Mouse (Mus musculus) brain, embryonic 18.5 days (tissue): Measurements from ENCODE around the gene 4931423N10Rik.
"Not testable (repeated sequence)": the region's sequence is repeated elsewhere in the genome, so short reads cannot be mapped to it uniquely, and the experiment has no call there.

Experiments
- DNase-seq: peaks from one replicate; pipeline ENCODE4 v3.0.0-alpha.2; 2012; ENCODE audit warnings: low read depth, low spot score

4931423N10Rik gene

DNA sequence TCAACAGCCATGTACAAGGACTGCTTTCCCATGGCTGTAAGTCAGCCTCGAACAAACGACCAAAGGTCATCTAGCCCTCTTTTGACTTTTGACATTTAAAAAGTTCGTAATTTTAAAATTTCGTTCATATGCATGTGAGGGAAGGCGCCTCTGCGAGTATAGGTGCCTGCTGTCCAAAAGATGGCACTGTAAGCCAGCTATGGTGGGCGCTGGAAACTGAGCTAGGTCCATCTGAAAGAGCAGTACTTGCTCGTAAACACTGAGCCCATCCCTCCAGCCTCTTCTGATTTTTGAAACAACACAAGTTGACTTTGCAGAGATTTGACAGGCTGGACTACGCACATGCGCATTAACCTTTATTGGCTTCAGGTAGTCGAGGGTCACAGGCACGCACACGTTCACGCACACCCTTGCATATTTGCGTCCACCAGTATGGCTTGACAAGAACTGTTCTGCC is at the start of gene 4931423N10Rik:
Gene 4931423N10Rik, plus strand, starts transcription at position 407 of the 457 bp plus-strand sequence.
- no peak for DNase-seq

DNA sequence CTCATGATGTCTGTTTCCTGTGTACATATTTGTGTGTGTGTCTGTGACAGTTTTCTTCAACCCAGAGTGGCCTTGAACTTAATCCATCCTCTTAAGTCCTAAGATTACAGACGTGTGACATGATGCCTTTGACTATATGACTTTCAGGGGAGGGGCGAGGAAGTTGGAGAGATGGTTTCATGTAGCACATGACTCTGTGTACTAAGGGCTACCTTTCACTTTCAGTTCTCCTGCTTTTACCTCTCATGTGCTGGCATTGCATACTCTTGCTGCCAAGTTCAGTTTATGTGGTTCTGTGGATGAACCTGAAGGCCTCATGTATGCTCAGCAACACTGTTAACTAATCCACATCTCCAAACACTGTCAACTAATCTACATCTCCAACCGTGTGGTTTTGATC is 35.0 kb upstream of the 4931423N10Rik start:
- no peak for DNase-seq

DNA sequence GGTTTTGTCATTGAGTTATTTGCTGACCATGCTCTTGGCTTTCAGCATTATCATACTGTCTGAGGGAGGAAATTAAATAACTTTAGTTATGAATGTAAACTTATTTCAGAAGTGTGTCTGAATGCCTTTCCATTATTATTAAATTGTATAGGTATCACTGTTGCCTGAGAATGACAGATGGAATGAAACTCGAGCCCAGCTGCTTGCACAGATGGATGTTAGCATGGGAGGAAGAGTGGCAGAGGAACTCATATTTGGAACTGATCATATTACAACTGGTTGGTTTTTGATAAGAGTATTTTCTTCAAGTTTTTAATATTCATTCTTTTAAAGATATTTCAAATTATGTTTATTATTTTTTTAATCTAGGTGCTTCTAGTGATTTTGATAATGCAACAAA is 12.9 kb upstream of the 4931423N10Rik start:
- no peak for DNase-seq

DNA sequence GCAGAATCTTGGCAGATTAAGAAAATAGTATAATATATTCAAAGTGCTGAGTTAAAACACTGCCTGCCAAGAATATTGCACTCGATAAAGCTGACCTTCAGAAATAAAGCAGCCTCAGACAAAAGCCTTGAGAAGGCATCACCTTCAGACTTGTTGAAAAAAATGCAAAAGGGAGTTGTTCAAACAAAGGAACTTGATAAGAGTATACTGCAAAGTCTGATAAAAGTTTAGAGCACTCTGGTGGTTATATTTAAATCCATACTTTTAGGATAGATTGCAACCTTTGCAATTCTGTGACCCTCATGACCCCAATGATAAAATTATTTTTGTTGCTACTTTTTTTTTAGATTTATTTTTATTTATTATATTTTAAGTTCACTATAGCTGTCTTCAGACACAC is 6.2 kb upstream of the 4931423N10Rik start:
- no peak for DNase-seq

DNA sequence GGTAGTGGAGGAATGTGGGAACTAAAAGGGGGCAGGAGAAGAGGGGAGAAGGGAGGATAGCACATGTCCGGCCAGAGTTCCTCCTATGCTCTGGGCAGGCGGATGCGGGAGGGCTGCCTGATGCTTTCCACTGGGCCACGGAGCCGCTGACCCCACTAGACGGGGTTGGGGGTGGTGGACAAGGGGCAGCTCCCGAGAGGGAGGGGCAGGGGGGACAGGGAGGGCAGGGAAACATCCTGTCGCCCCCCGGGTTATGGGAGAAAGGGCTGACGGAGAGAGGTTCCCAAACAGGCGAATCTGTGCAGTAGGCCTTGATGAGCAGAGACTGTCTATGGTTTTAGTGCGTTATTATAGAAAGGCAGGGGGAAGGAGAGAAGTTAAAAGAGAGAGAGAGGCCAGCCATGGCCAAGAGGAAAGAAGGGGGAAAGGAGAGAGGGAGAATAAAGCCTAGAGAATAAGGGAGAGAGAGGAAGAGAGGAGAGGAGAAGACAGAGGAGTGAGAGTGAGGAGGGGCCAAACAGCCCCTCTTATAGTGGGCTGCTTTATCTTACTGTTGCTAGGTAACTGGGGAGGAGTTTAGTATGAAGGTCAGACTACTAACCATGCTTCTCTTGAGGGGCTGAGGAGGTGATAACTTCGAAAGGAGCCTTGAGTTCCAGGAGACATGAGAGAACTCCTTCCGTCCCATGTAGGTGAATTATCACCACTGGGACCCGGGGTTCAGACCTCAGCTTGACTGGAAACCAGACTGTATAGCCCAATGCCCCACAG is 4.2 kb upstream of the 4931423N10Rik start:
- DNase-seq = no peak

DNA sequence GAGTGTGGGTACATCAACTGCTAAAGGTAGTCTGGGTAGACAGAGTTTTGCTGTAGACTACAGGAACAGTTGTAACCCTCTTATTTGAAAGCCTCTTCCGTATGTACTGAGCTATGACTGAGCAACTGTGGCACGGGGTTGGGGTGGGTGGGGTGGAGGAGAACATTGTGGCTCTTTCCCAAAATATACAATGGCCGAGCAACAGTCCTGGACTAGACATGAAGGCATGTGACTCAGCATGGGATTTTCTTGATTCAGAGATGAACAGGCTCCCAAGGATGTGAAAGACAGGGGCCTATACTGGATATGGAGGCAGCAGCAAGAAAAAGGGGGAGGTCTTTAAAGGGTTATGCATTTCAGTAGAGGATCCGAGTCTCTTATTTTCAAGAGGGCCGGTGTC is 6.4 kb downstream of the 4931423N10Rik start:
- DNase-seq = no peak

DNA sequence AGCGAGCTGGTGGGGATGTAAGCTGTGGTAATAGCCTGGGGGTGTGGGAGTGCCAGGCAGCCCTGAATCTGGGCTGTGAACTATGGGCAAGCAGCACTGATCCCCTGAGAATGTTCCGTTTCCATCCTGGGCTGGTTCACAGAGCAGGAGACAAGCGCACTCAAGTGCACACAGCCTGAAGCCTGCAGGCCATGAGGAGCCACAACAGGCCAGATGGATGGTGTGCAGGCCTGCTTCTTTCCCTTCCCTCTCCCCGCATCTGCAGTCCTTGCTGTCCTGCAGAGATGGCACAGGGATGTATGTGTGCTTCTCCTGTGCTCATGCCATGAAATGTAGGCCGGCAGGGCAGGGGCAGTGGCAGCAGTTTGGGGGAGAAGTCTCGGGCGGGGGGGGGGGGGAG is 17.9 kb downstream of the 4931423N10Rik start:
- DNase-seq = no peak

DNA sequence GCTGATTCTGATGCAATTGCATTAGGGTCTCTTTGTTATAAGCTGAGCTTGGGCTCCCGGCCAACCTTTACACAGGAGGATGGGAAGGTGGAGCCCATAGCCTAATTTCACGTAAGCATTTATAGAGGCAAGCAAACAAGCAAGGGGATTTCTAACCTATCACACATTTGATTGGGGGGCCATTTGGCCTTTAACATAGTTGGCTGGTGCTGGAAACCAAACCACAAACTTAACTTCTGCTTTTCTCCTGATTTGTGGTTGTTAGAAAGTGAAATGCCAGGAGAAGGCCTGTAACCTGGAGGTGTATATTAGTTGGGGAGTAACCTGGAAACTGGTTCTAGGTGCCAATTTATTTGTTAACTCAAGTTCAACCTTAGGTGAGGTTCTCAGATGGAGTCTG is 21.2 kb downstream of the 4931423N10Rik start:
- DNase-seq = no peak

DNA sequence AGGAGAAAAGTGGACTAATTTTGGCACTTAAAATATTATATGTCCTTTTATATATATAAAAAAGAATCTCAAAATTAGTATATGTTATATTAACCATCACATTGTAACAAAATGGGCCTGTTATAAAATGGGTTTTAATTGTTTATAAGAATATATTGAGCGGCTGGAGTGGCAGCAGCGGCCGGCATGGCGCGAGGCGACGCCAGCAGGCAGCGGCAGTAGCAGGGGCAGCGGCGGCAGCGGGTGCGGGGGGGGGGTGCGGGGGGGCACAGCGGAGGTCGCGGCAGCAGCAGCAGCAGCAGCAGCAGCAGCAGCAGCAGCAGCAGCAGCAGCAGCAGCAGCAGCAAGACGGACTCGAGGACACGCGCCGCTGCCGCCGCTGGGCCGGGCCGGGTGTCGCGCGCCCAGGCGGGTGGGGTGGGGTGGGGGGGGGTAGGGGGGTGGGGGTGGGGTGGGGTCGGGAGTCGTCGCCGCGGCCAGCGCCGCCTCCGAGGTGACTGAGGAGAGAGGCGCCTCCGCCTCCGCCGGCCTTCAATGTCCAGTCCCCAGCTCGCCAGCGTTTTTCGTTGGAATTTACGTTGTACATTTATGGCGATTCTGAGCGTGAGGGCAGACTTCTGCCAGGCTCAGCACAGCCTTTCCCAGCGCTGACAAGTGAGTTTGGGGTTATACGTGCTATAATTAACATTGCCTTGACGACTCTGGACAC is 26.9 kb downstream of the 4931423N10Rik start:
- no peak for DNase-seq

DNA sequence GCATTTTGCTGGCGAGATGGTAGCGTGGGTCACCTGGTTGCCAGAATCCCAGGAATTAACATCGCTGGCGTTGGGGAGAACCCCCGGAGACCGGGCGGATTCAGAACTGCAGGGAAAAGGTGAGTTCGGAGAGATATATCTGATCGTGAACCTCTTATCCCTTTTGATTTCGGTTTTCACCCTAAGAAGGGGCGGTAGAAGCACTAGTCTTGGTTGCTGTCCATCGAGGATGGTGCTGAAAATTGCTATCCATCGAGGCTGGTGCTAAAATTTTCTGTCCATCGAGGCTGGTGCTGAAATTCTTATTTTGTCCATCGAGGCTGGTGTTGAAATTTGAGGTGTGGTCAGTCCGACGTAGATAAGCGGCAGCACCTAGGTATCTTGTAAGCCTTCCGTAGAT is 83.7 kb downstream of the 4931423N10Rik start:
- not testable (repeated sequence) for DNase-seq

DNA sequence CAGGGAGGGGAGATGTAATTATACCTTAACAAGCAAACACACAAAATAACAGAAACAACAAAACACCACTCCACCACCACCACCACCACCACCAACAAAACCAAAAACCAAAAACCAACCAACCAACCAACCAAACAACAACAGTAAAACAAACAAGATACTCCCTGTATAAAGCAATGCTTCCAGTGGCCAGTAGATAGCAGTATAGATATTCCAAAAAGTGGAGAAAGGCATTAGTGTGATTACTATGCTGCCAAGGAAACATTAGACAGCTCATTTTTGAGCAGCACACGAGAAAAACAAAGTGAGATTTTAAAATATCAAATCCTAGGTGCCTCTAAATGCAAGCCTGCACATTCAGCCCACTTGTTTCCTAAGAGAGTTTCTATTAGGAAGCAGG is 107.6 kb downstream of the 4931423N10Rik start:
- DNase-seq = no peak
